Mouse (Mus musculus): ENCODE data around the gene Gm21974.
"Not testable (repeated sequence)": the region's sequence is repeated elsewhere in the genome, so short reads cannot be mapped to it uniquely, and the experiment has no call there.

Gene Gm21974

GRCm38 (mm10) chr7:127876467-127877348 lies 18.5 kb downstream of the Gm21974 start, which contains the start of gene Zfp668:
Gene Zfp668 (minus strand): TSS chr7:127876828.
- peak; percentile 84 to 87 for DNase-seq (ENCODE audit: low spot score in 2 of 2)

- DNase-seq (ENCODE audit: low spot score in 2 of 2) = peak; percentile 56 to 68
These were observed 19.2 kb downstream of the Gm21974 start, which contains the start of gene Zfp646 for GRCm38 (mm10) chr7:127876041-127876466. Gene Zfp646 (plus strand): TSS chr7:127876221.

DNA sequence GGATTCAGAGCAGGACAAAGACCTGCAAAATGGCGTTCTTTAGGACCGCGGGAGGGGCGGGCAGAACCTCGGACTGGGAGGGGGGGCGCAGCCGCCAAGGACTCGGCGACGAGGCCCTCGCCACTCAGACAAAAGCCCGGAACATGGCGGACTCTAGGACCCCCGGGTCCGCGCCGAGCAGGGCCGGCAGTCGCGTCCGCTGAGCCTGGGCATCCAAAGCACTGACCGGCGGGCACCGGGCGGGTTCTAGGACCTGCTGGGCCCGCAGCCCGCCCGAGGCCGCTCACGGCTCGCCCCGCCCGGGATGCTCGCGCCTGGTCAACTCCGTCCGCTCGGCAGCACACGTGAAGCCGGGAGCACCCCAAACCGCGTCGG lies 19.6 kb downstream of the Gm21974 start:
- DNase-seq (ENCODE audit: low spot score in 2 of 2) = peak; percentile 94 to 95

GRCm38 (mm10) chr7:127874812-127875626 lies 20.2 kb downstream of the Gm21974 start:
- DNase-seq (ENCODE audit: low spot score in 2 of 2) = no peak

GRCm38 (mm10) chr7:127870136-127870821 lies 25.0 kb downstream of the Gm21974 start:
- no peak for DNase-seq (ENCODE audit: low spot score in 2 of 2)

GRCm38 (mm10) chr7:127869149-127869810 lies 26.0 kb downstream of the Gm21974 start:
- DNase-seq (ENCODE audit: low spot score in 2 of 2) = peak in 1 of 2 experiments; percentile 61

DNA sequence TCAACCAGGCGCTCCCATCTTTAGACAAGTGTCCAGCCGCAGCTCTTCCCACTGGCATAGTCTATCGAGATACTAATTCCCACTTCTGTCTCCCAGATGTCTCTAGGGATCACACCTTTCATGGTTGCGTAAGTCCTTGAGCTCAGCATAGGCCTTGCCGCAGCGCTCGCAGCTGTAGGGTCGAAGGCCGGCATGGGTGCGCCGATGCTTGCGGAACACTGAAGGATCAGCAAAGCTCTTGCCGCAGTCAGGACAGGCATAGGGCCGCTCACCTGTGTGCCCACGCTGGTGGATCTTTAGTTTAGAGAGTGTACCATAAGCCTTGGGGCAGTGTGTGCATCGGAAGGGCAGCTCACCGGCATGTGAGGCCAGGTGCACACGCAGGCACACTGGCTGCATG lies 27.6 kb downstream of the Gm21974 start:
- no peak for DNase-seq (ENCODE audit: low spot score in 2 of 2)

DNA sequence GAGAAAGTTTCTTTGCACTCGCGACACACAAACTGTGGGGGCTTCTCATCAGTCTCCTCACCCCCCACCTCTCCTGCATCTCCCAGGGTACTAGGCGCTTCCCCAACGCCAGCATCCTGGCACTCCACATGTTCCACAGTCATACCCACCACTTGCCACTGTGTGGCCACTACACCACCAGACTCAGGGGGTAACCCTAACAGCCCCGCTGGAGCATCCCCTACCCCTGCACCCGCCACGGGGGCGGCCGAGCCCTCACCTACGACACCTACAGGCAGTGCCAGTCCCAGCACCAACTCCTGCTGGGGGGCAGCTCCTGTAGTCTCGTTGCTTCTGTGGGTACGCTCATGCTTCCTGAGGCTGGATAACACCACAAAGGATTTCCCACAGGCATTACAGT lies 28.8 kb downstream of the Gm21974 start:
- DNase-seq (ENCODE audit: low spot score in 2 of 2) = no peak

DNA sequence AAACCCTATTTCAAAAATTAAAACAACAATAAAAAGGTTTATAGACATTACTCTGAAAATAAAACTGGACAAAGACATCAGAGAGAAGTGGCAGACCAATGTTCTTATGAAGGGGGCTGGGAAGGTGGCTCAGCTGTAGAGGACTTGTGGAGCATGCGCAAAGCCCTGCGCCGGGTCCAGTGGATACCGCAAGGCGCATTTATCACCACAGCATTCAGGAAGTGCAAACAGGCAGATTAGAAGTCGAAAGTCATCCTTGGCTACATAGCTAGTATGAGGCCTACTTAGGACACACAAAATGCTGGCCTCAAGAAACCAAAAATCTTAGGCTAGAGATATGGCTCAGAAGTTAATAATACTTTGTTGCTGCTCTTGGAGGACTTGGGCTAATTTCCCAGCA lies 37.0 kb downstream of the Gm21974 start:
- DNase-seq (ENCODE audit: low spot score in 2 of 2) = no peak

GRCm38 (mm10) chr7:127850906-127851305 lies 44.3 kb downstream of the Gm21974 start:
- no peak for DNase-seq (ENCODE audit: low spot score in 2 of 2)

GRCm38 (mm10) chr7:127849973-127850875 lies 45.0 kb downstream of the Gm21974 start:
- no peak for DNase-seq (ENCODE audit: low spot score in 2 of 2)

GRCm38 (mm10) chr7:127842001-127842718 lies 53.1 kb downstream of the Gm21974 start:
- peak; percentile 59 to 71 for DNase-seq (ENCODE audit: low spot score in 2 of 2)

GRCm38 (mm10) chr7:127841340-127842000 lies 53.8 kb downstream of the Gm21974 start:
- peak; percentile 97 for DNase-seq (ENCODE audit: low spot score in 2 of 2)

GRCm38 (mm10) chr7:127840886-127841285 lies 54.4 kb downstream of the Gm21974 start:
- peak; percentile 75 to 76 for DNase-seq (ENCODE audit: low spot score in 2 of 2)

DNA sequence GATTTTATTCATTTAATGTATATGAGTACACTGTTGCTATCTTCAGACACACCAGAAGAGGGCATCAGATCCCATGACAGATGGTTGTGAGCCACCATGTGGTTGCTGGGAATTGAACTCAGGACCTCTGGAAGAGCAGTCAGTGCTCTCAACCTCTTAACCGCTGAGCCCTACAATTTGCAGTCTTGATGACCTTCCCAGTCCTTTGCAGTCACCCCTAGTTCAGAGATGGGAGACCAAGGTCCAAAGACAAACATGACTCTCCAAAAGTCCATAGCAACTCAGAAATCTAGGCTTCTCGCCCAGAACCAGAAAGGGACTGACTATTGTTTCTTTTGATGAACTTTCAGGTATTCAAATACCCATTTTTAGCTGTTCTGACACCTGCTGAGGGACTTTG lies 55.2 kb downstream of the Gm21974 start:
- DNase-seq (ENCODE audit: low spot score in 2 of 2) = not testable (repeated sequence)

DNA sequence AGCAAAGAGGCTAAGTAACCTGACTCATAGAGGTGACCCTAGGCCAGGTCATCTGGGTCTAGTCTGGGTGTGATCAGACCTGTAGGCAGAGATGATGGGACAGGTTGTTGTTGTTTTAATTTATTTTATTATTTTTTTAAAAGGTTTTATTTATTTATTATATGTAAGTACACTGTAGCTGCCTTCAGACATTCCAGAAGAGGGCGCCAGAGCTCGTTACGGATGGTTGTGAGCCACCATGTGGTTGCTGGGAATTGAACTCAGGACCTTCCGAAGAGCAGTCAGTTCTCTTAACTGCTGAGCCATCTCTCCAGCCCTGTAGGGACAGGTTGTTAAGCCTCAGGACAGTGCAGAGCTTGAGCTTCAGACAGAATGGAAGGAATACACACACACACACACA lies 57.4 kb downstream of the Gm21974 start:
- not testable (repeated sequence) for DNase-seq (ENCODE audit: low spot score in 2 of 2)

DNA sequence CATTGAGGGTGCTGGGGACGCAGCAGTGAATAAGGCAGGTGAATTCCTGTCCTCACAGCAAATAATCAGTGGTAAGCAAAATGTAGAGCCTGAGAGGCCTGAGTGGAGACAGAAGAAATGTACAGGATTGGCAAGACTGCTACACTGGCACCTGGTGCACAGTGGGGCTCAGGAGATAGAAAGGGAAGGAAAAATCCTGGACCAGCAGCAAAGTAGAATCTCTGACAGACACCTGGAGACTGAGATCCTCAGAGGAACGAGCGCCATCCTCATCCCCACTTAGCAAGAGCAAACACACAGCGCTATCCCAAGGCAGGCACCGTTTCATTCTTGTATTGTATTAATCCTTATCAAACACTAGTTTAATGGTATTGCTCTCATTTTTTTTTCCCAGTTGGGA lies 57.8 kb downstream of the Gm21974 start:
- DNase-seq (ENCODE audit: low spot score in 2 of 2) = no peak

Measured in right cerebral cortex, postnatal 36 days (tissue).